Mouse (Mus musculus): ENCODE data around the gene Dpep1.

Dpep1 gene

GRCm38 (mm10) chr8:123248596-123248995 lies 62.6 kb downstream of the Dpep1 start:
- DNase-seq (ENCODE audit: low spot score) = no peak

- no peak for DNase-seq (ENCODE audit: low spot score)
These were observed 64.9 kb downstream of the Dpep1 start for GRCm38 (mm10) chr8:123250940-123251339.

Data from left cerebral cortex, adult 11 months (tissue).